Mouse (Mus musculus) spleen, adult 2 months (tissue): ENCODE measurements around the gene Lmbr1l.
A peak's percentile ranks its signal among the peaks of the same experiment; 100 is the strongest.

ENCODE experiments used
- CTCF ChIP-seq: fragments of 200-500 bp; IDR thresholded peaks from 2 replicates; pipeline ENCODE4 v1.5.1; 2011; ENCODE audit warnings: mild to moderate bottlenecking, inconsistent platforms; ENCODE audit not compliant: insufficient read depth, insufficient read length, insufficient replicate concordance; ENCODE audit errors: extremely low read depth
- POLR2A ChIP-seq: fragments of 200-500 bp; IDR thresholded peaks from 2 replicates; pipeline ENCODE4 v1.6.1; 2011; ENCODE audit warnings: low read depth, low read length, inconsistent platforms

GRCm38 (mm10) chr15:98934217-98934839 is 16.3 kb upstream of the Lmbr1l start, which contains the start of gene Tuba1b:
- TF ChIP-seq POLR2A (peak; percentile 64), CTCF (no peak)
